ENCODE assay signal across 14 mouse cellular contexts in genomic region chr5:147479341-147479740, GRCm38 (mm10). TPM values are rescaled to one million over a fixed set of nuclear protein-coding genes. Genes with fewer than 3 reads are reported as not detected.
DNase-seq lines count a peak whose midpoint lies in the region; ATAC-seq lines count a peak whose summit lies in the region.
"Had no signal": no experiment of that assay in that cellular context is flagged by ENCODE, and none has a peak within 500 bp of the region (broad histone marks: within the 10 kb centered on the region; RNA-seq: fewer than 3 reads in every experiment).

No protein-coding gene starts in this region.

- DNase-seq in embryonic facial prominence, embryonic 10.5 days (ENCODE audit: low spot score) = no peak
- DNase-seq in adrenal gland, adult 8-10 months = peak; percentile 24
- peak; percentile 10 to 26 for DNase-seq in heart, postnatal 10 days
- no peak for DNase-seq in neural tube, embryonic 10.5 days (ENCODE audit: extremely low spot score, low spot score)
- DNase-seq in right cerebral cortex, postnatal 14 days = no peak
- DNase-seq: cerebellum, adult 11-12 months; right cerebral cortex, adult 18-20 months; thymus, adult 2 months had no signal

- H3K9me3 ChIP-seq in embryonic facial prominence, embryonic 12.5 days = no peaks in the 10 kb centered on the region
- H3K9me3 ChIP-seq in embryonic facial prominence, embryonic 10.5 days = no peaks in the 10 kb centered on the region
- no peaks in the 10 kb centered on the region for H3K9me3 ChIP-seq in hindbrain, embryonic 15.5 days
- H3K9me3 ChIP-seq in hindbrain, embryonic 13.5 days = no peaks in the 10 kb centered on the region
- H3K9me3 ChIP-seq: forebrain, embryonic 12.5 days; hindbrain, embryonic 10.5 days had no signal

- no peak overlapping the region for H3K9ac ChIP-seq in embryonic facial prominence, embryonic 12.5 days
- no peak overlapping the region for H3K9ac ChIP-seq in hindbrain, embryonic 15.5 days
- no peak overlapping the region for H3K9ac ChIP-seq in hindbrain, embryonic 13.5 days
- H3K9ac ChIP-seq: forebrain, embryonic 12.5 days had no signal

- no peaks in the 10 kb centered on the region for H3K27me3 ChIP-seq in embryonic facial prominence, embryonic 12.5 days
- no peaks in the 10 kb centered on the region for H3K27me3 ChIP-seq in embryonic facial prominence, embryonic 10.5 days (replicated peaks; ENCODE audit: low read depth, poor library complexity, severe bottlenecking)
- no peaks in the 10 kb centered on the region for H3K27me3 ChIP-seq in hindbrain, embryonic 15.5 days
- no peaks in the 10 kb centered on the region for H3K27me3 ChIP-seq in hindbrain, embryonic 13.5 days
- H3K27me3 ChIP-seq: forebrain, embryonic 12.5 days had no signal

- H3K4me3 ChIP-seq in embryonic facial prominence, embryonic 12.5 days = no peak overlapping the region
- no peak overlapping the region for H3K4me3 ChIP-seq in embryonic facial prominence, embryonic 10.5 days
- no peak overlapping the region for H3K4me3 ChIP-seq in hindbrain, embryonic 15.5 days
- no peak overlapping the region for H3K4me3 ChIP-seq in hindbrain, embryonic 13.5 days
- H3K4me3 ChIP-seq: forebrain, embryonic 12.5 days; hindbrain, embryonic 10.5 days had no signal

- ATAC-seq in embryonic facial prominence, embryonic 12.5 days (ENCODE audit: insufficient number of reproducible peaks, insufficient read depth, low FRiP score, low TSS enrichment) = peak; percentile 75; the same call in 1 of the 2 replicates
- peak; percentile 38; the same call in 1 of the 2 replicates for ATAC-seq in hindbrain, embryonic 15.5 days (ENCODE audit: low FRiP score, low read depth)
- no peak for ATAC-seq in hindbrain, embryonic 13.5 days (ENCODE audit: low FRiP score)
- ATAC-seq: lung, postnatal 0 days had no signal

- WGBS in embryonic facial prominence, embryonic 12.5 days = 96% methylated on average over 2 of the region's 2 CpGs
- WGBS in embryonic facial prominence, embryonic 10.5 days = 95% methylated on average over 2 of the region's 2 CpGs
- 100% methylated on average over 2 of the region's 2 CpGs for WGBS in hindbrain, embryonic 15.5 days
- 98% methylated on average over 2 of the region's 2 CpGs for WGBS in hindbrain, embryonic 13.5 days

- H3K4me1 ChIP-seq in embryonic facial prominence, embryonic 12.5 days = no peaks in the 10 kb centered on the region
- H3K4me1 ChIP-seq in embryonic facial prominence, embryonic 10.5 days = no peaks in the 10 kb centered on the region
- H3K4me1 ChIP-seq in hindbrain, embryonic 15.5 days (replicated peaks) = no peaks in the 10 kb centered on the region
- H3K4me1 ChIP-seq in hindbrain, embryonic 13.5 days (replicated peaks) = no peaks in the 10 kb centered on the region
- H3K4me1 ChIP-seq: forebrain, embryonic 12.5 days; hindbrain, embryonic 10.5 days had no signal

- H3K27ac ChIP-seq in embryonic facial prominence, embryonic 12.5 days = no peak overlapping the region
- no peak overlapping the region for H3K27ac ChIP-seq in embryonic facial prominence, embryonic 10.5 days (replicated peaks)
- H3K27ac ChIP-seq in hindbrain, embryonic 15.5 days (replicated peaks) = no peak overlapping the region
- no peak overlapping the region for H3K27ac ChIP-seq in hindbrain, embryonic 13.5 days
- H3K27ac ChIP-seq: forebrain, embryonic 12.5 days; hindbrain, embryonic 10.5 days had no signal

- H3K4me2 ChIP-seq in embryonic facial prominence, embryonic 12.5 days (replicated peaks) = no peak overlapping the region
- H3K4me2 ChIP-seq in hindbrain, embryonic 15.5 days = no peak overlapping the region
- no peak overlapping the region for H3K4me2 ChIP-seq in hindbrain, embryonic 13.5 days
- H3K4me2 ChIP-seq: forebrain, embryonic 12.5 days had no signal

- H3K36me3 ChIP-seq in embryonic facial prominence, embryonic 12.5 days = no peaks in the 10 kb centered on the region
- H3K36me3 ChIP-seq in embryonic facial prominence, embryonic 10.5 days (replicated peaks) = peaks cover 5% of the 10 kb centered on the region; the same call in 1 of the 2 replicates
- no peaks in the 10 kb centered on the region for H3K36me3 ChIP-seq in hindbrain, embryonic 15.5 days
- no peaks in the 10 kb centered on the region for H3K36me3 ChIP-seq in hindbrain, embryonic 13.5 days
- H3K36me3 ChIP-seq: forebrain, embryonic 12.5 days had no signal

- intact Hi-C loops in heart, postnatal 10 days (cut with DNase I) = loop anchor here (5.0 kb wide), 1 partner anchor 47 kb away; the partner anchor contains the start of gene Pan3

RNA-seq across cellular contexts. Expression of gene Pan3, which starts 49.4 kb away (rescaled TPM):
- polyA plus RNA-seq in embryonic facial prominence, embryonic 12.5 days (2016; fragmentation: Nextera tagmentation; extraction: Ambion mirVana) = 62.4 and 67.4 TPM in 2 replicates
- polyA plus RNA-seq in embryonic facial prominence, embryonic 10.5 days (2016; fragmentation: Nextera tagmentation; extraction: Ambion mirVana) = 59.7 and 60.9 TPM in 2 replicates
- 58.5 and 64.1 TPM in 2 replicates for polyA plus RNA-seq in hindbrain, embryonic 15.5 days (2015; fragmentation: Nextera tagmentation; extraction: Ambion mirVana)
- polyA plus RNA-seq in hindbrain, embryonic 13.5 days (2015; fragmentation: Nextera tagmentation; extraction: Ambion mirVana) = 61.1 and 63.5 TPM in 2 replicates
- total RNA-seq in adrenal gland, adult 8-10 months (2022) = 100 to 1,000 TPM in 2 of 4 experiments, 10 to 100 TPM in 2; 87.1 to 151 (median 115) TPM
- 10 to 100 TPM; 59.7 to 63.2 TPM for total RNA-seq in heart, postnatal 10 days (2021)

Comparison
In these comparisons a context has a peak if more than half of its experiments do, and no peak if none do; other contexts are left out.
1. DNase-seq: peak in adrenal gland, adult 8-10 months (single experiment) and heart, postnatal 10 days (2 of 2); none in embryonic facial prominence, embryonic 10.5 days (single experiment), neural tube, embryonic 10.5 days (single experiment) and right cerebral cortex, postnatal 14 days (single experiment).